20 mouse cellular contexts compared by ENCODE assay signal in the genomic region with DNA sequence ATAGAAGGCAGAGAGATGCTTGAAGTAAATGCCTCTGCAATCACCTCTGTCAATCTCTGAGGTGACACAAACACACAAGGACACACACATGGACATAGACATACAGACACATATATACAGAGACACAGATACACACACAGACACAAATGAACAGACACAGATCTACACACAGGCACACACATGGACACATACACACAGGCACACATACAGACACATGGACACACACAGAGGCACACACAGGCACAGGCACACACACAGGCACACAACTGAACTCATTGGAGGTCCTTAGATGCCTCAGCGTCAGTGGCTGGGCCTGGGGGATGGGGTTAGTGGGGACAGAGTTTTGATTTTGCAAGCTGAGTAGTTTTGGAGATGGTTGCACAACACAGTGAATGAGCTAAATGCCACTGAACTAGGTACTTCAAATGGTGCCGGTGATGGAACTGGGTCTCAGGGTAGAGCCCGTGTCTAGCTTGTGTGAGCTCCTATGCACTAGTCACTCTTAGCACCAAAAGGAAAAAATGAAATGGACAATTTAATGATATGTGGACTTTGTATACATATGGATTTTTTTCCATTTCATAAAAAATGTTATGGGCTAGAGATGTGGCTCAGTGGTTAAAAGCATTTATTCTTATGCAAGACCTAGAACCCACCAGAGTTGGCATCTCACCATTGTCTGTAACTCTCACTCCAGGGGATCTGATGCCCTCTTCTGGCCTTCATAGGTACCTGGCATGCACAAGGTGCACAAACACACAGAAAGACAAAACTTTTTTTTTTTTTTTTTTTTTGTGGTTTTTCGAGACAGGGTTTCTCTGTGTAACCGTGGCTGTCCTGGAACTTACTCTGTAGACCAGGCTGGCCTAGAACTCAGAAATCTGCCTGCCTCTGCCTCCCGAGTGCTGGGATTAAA. TPM values are rescaled to one million over a fixed set of nuclear protein-coding genes. Genes with fewer than 3 reads are reported as not detected.
DNase-seq lines count a peak whose midpoint lies in the region; ATAC-seq and TF ChIP-seq lines count a peak whose summit lies in the region.
"Had no signal": no experiment of that assay in that cellular context is flagged by ENCODE, and none has a peak within 500 bp of the region (broad histone marks: within the 10 kb centered on the region; RNA-seq: fewer than 3 reads in every experiment).

No protein-coding gene starts in this region.

- no peak overlapping the region for H3ac ChIP-seq in myocyte (ENCODE audit: control insufficient read depth, insufficient read length)

- H3K9ac ChIP-seq in liver, adult 2 months (ENCODE audit: low read depth, low read length) = peak overlapping the region; percentile 3; the same call in 1 of the 2 replicates
- H3K9ac ChIP-seq in midbrain, embryonic 11.5 days (ENCODE audit: low read length) = no peak overlapping the region
- H3K9ac ChIP-seq: embryonic facial prominence, embryonic 13.5 days; hindbrain, embryonic 14.5 days; limb, embryonic 12.5 days had no signal

- H3K79me2 ChIP-seq in liver, adult 2 months (ENCODE audit: control insufficient read depth, insufficient read depth, low read length) = no peaks in the 10 kb centered on the region
- peaks cover 5% of the 10 kb centered on the region for H3K79me2 ChIP-seq in myocyte (ENCODE audit: control insufficient read depth, insufficient read depth)

- peak; percentile 26; the same call in 1 of the 2 replicates for TF ChIP-seq CTCF in liver, adult 2 months (IDR thresholded peaks at IDR 0.05; ENCODE audit: low read depth, low read length)

- H3K27ac ChIP-seq in liver, adult 2 months (replicated peaks; ENCODE audit: insufficient read depth, low read depth, low read length) = peak overlapping the region; percentile 41
- no peak overlapping the region for H3K27ac ChIP-seq in midbrain, embryonic 11.5 days (ENCODE audit: low read depth, low read length)
- H3K27ac ChIP-seq: embryonic facial prominence, embryonic 13.5 days; forebrain, embryonic 10.5 days; hindbrain, embryonic 14.5 days; limb, embryonic 12.5 days; macrophage had no signal

- TF ChIP-seq POLR2A in liver, adult 2 months (IDR thresholded peaks at IDR 0.05; ENCODE audit: extremely low read depth, insufficient read depth, low read length) = no peak
- TF ChIP-seq POLR2A in myocyte (IDR thresholded peaks at IDR 0.05; ENCODE audit: insufficient read length, low read depth) = peak; percentile 44

- peaks cover 12% of the 10 kb centered on the region for H3K36me3 ChIP-seq in liver, adult 2 months (ENCODE audit: control insufficient read depth, insufficient read depth, low read length)
- peaks cover 11% of the 10 kb centered on the region for H3K36me3 ChIP-seq in myocyte (ENCODE audit: control insufficient read depth, insufficient read depth)
- no peaks in the 10 kb centered on the region for H3K36me3 ChIP-seq in midbrain, embryonic 11.5 days (ENCODE audit: control insufficient read depth, insufficient read depth, low read length)

- H3K9me3 ChIP-seq in midbrain, embryonic 11.5 days (ENCODE audit: control insufficient read depth, low read length) = no peaks in the 10 kb centered on the region
- H3K9me3 ChIP-seq: embryonic facial prominence, embryonic 13.5 days; forebrain, embryonic 10.5 days; limb, embryonic 12.5 days had no signal

- H3K4me2 ChIP-seq in myocyte (ENCODE audit: low read depth) = no peak overlapping the region
- no peak overlapping the region for H3K4me2 ChIP-seq in midbrain, embryonic 11.5 days
- H3K4me2 ChIP-seq: embryonic facial prominence, embryonic 13.5 days; hindbrain, embryonic 14.5 days; limb, embryonic 12.5 days had no signal

- DNase-seq in cerebellum, adult 9-11 months = peak; percentile 25
- no peak for DNase-seq in cerebellum, postnatal 14 days
- DNase-seq in liver, adult 2 months (ENCODE audit: extremely low read depth, low read depth, low spot score) = peak; percentile 96
- DNase-seq in liver = no peak
- DNase-seq in right cerebral cortex, postnatal 10 days (ENCODE audit: low spot score in 2 of 2) = no peak
- DNase-seq in midbrain, embryonic 11.5 days (ENCODE audit: low spot score, missing footprints) = no peak
- DNase-seq: adrenal gland, adult 8-10 months; cerebellum, adult 18-20 months; gastrocnemius, postnatal 25 days; heart, postnatal 10 days; kidney, adult 11 months; thymus, adult 18-20 months had no signal

- ATAC-seq in granulocyte monocyte progenitor cell, adult 5-6 weeks (replicated peaks; ENCODE audit: poor library complexity, severe bottlenecking) = peak; percentile 41
- ATAC-seq in midbrain, embryonic 11.5 days (ENCODE audit: low FRiP score) = no peak

- no peak overlapping the region for H3K4me3 ChIP-seq in liver, adult 2 months (ENCODE audit: insufficient read depth, low read depth, low read length)
- H3K4me3 ChIP-seq in myocyte = no peak overlapping the region
- no peak overlapping the region for H3K4me3 ChIP-seq in midbrain, embryonic 11.5 days (ENCODE audit: low read depth, low read length)
- H3K4me3 ChIP-seq: embryonic facial prominence, embryonic 13.5 days; forebrain, embryonic 10.5 days; limb, embryonic 12.5 days had no signal

- H3K27me3 ChIP-seq in liver, adult 2 months (ENCODE audit: control insufficient read depth, insufficient read depth, low read length) = no peaks in the 10 kb centered on the region
- no peaks in the 10 kb centered on the region for H3K27me3 ChIP-seq in myocyte (ENCODE audit: control insufficient read depth, insufficient read depth, insufficient read length)
- no peaks in the 10 kb centered on the region for H3K27me3 ChIP-seq in midbrain, embryonic 11.5 days (ENCODE audit: control insufficient read depth, insufficient read depth, low read length)
- H3K27me3 ChIP-seq: embryonic facial prominence, embryonic 13.5 days; limb, embryonic 12.5 days had no signal

- WGBS in liver, adult 2 months = 42% methylated on average over 6 of the region's 6 CpGs
- WGBS in midbrain, embryonic 11.5 days = 95% methylated on average over 6 of the region's 6 CpGs

- peaks cover 13% of the 10 kb centered on the region for H3K4me1 ChIP-seq in liver, adult 2 months (ENCODE audit: control insufficient read depth, insufficient read depth, low read length)
- H3K4me1 ChIP-seq in midbrain, embryonic 11.5 days (ENCODE audit: control insufficient read depth, insufficient read depth, low read length) = peaks cover 2% of the 10 kb centered on the region

TF ChIP-seq in myocyte, 11 proteins besides CTCF, POLR2A, EP300 and RAD21:
- TF ChIP-seq CEBPB (IDR thresholded peaks at IDR 0.05; ENCODE audit: insufficient read depth, poor library complexity, severe bottlenecking) = no peak
- peak; percentile 85 for TF ChIP-seq POLR2AphosphoS2 (IDR thresholded peaks at IDR 0.05; ENCODE audit: insufficient read length, low read depth)
- TF ChIP-seq MYOD1 (IDR thresholded peaks at IDR 0.05; ENCODE audit: control insufficient read depth in 1 of 3, insufficient read length in 2 of 3, low read depth in 2 of 3) = no peak
TF ChIP-seq in myocyte: peak in this region for 1.

RNA-seq across cellular contexts. Expression of gene Spc24, which starts 4.2 kb away (rescaled TPM):
- 15.3 and 17.9 TPM in 2 replicates for total RNA-seq in liver, adult 2 months (2014; rRNA removed)
- 11.6 and 14.4 TPM in 2 replicates for polyA plus RNA-seq in liver, adult 2 months (2012; rRNA removed)
- total RNA-seq in granulocyte monocyte progenitor cell, adult 5-6 weeks (2014; fragmentation: Nextera tagmentation) = 31.4 and 46.5 TPM in 2 replicates
- total RNA-seq in granulocyte monocyte progenitor cell, adult 5-6 weeks (2017) = 117 and 138 TPM in 2 replicates
- 31.0 TPM for polyA plus RNA-seq in myocyte (2012; fragmentation: generic; extraction: Trizol)
- 91.3 and 115 TPM in 2 replicates for polyA plus RNA-seq in midbrain, embryonic 11.5 days (2014; fragmentation: Nextera tagmentation; extraction: Ambion mirVana)

RNA-seq across cellular contexts. Expression of gene Kank2, which starts 34.2 kb away (rescaled TPM):
- total RNA-seq in liver, adult 2 months (2014; rRNA removed) = 12.8 and 20.7 TPM in 2 replicates
- polyA plus RNA-seq in liver, adult 2 months (2012; rRNA removed) = 27.2 and 34.5 TPM in 2 replicates
- total RNA-seq in granulocyte monocyte progenitor cell, adult 5-6 weeks (2014; fragmentation: Nextera tagmentation) = 1.5 and 2.1 TPM in 2 replicates
- 0.78 and 1.6 TPM in 2 replicates for total RNA-seq in granulocyte monocyte progenitor cell, adult 5-6 weeks (2017)
- polyA plus RNA-seq in myocyte (2012; fragmentation: generic; extraction: Trizol) = 49.4 TPM
- polyA plus RNA-seq in midbrain, embryonic 11.5 days (2014; fragmentation: Nextera tagmentation; extraction: Ambion mirVana) = 3.5 and 3.9 TPM in 2 replicates
- total RNA-seq: monocyte, adult 5-6 weeks had no signal

RNA-seq across cellular contexts. Expression of gene Ldlr, which starts 41.1 kb away (rescaled TPM):
- 61.4 and 82.8 TPM in 2 replicates for total RNA-seq in liver, adult 2 months (2014; rRNA removed)
- 105 and 116 TPM in 2 replicates for polyA plus RNA-seq in liver, adult 2 months (2012; rRNA removed)
- 8.9 and 9.0 TPM in 2 replicates for total RNA-seq in granulocyte monocyte progenitor cell, adult 5-6 weeks (2014; fragmentation: Nextera tagmentation)
- total RNA-seq in granulocyte monocyte progenitor cell, adult 5-6 weeks (2017) = 13.1 and 15.5 TPM in 2 replicates
- 106 TPM for polyA plus RNA-seq in myocyte (2012; fragmentation: generic; extraction: Trizol)
- polyA plus RNA-seq in midbrain, embryonic 11.5 days (2014; fragmentation: Nextera tagmentation; extraction: Ambion mirVana) = 18.9 and 22.1 TPM in 2 replicates

Comparison
In these comparisons a context has a peak if more than half of its experiments do, and no peak if none do; other contexts are left out.
1. DNase-seq: peak in cerebellum, adult 9-11 months (single experiment) and liver, adult 2 months (single experiment); none in cerebellum, postnatal 14 days (0 of 2), liver (single experiment), right cerebral cortex, postnatal 10 days (0 of 2) and midbrain, embryonic 11.5 days (single experiment).